Mouse (Mus musculus) heart, adult 2 months (tissue): ENCODE results near the gene Per2. TPM values are rescaled to one million over a fixed set of nuclear protein-coding genes. Genes with fewer than 3 reads are reported as not detected.
"Not testable (repeated sequence)": the region's sequence is repeated elsewhere in the genome, so short reads cannot be mapped to it uniquely, and the experiment has no call there.

Experiments
- DNase-seq, 2 experiments: peaks; one replicate each; pipeline ENCODE4 v3.0.0; 2021
- H3K27ac ChIP-seq: fragments of 200-600 bp; 2 replicates; pipeline ENCODE4 v1.8.1; 2022
- H3K27me3 ChIP-seq: fragments of 200-500 bp; 2 replicates; pipeline ENCODE4 v1.6.1; 2012; ENCODE audit warnings: mild to moderate bottlenecking, low read length, inconsistent platforms, mixed read lengths; ENCODE audit not compliant: control insufficient read depth, insufficient read depth
- H3K36me3 ChIP-seq: fragments of 200-500 bp; 2 replicates; pipeline ENCODE4 v1.6.1; 2012; ENCODE audit warnings: low read length, inconsistent platforms; ENCODE audit not compliant: control insufficient read depth, insufficient read depth
- H3K4me1 ChIP-seq: fragments of 200-500 bp; 2 replicates; pipeline ENCODE4 v1.6.1; 2011; ENCODE audit warnings: low read length; ENCODE audit not compliant: control insufficient read depth, insufficient read depth
- H3K4me3 ChIP-seq: fragments of 200-600 bp; 2 replicates; pipeline ENCODE4 v1.8.1; 2022
- H3K79me2 ChIP-seq: fragments of 200-500 bp; replicated peaks from 2 replicates; pipeline ENCODE4 v1.6.1; 2012; ENCODE audit warnings: mild to moderate bottlenecking, inconsistent platforms, low read length, moderate library complexity, mixed read lengths; ENCODE audit not compliant: control insufficient read depth, insufficient read depth
- H3K9ac ChIP-seq: fragments of 200-500 bp; 2 replicates; pipeline ENCODE4 v1.6.1; 2012; ENCODE audit warnings: low read depth, mild to moderate bottlenecking, control low read depth, inconsistent platforms, low read length, mixed read lengths
- CTCF ChIP-seq: fragments of 200-600 bp; IDR thresholded peaks from 2 replicates; pipeline ENCODE4 v1.8.1; 2022; ENCODE audit warnings: antibody characterized with exemption, mild to moderate bottlenecking, moderate library complexity
- EP300 ChIP-seq: fragments of 200-500 bp; IDR thresholded peaks from 2 replicates; pipeline ENCODE4 v1.6.1; 2011; ENCODE audit warnings: low read depth, low read length, control low read depth; ENCODE audit not compliant: insufficient read depth
- POLR2A ChIP-seq: fragments of 200-500 bp; IDR thresholded peaks from 2 replicates; pipeline ENCODE4 v1.6.1; 2011; ENCODE audit warnings: mild to moderate bottlenecking, low read depth, low read length, control low read depth; ENCODE audit not compliant: insufficient read depth
- WGBS: fragments of 180-500 bp; shearing (Covaris S2); methylation state at CpG from one replicate; pipeline ENCODE4 v1.1.7; 2018; 5-methylcytosine and 5-hydroxymethylcytosine counted together
- intact Hi-C: fragments of 180-260 bp; cut with DNase I; formaldehyde crosslinking; loops from one replicate; pipeline ENCODE4 v1.15.1; 2025
- polyA plus RNA-seq: library from polyadenylated mRNA; depleted of rRNA; stranded (reverse); fragments of >200 nt; gene quantifications from 2 replicates; pipeline ENCODE4 v1.2.3, GENCODE M21; 2012
- total RNA-seq, 2 experiments: library from RNA; stranded (reverse); gene quantifications; 2 replicates each; pipeline ENCODE4 v1.2.3; 2021

The Per2 gene
- total and polyA plus RNA-seq, 3 experiments, result 3.8 to 13.8 (median 6.3) TPM

- Histone ChIP-seq H3K4me3 (no peak overlapping the region), H3K79me2 (no peaks in the 10 kb centered on the region), H3K4me1 (peaks cover 1% of the 10 kb centered on the region; the same call in 1 of the 2 replicates), H3K9ac (no peak overlapping the region), H3K36me3 (no peaks in the 10 kb centered on the region), H3K27me3 (no peaks in the 10 kb centered on the region), H3K27ac (peak overlapping the region; percentile 26)
- intact Hi-C loops, result loop anchor here (1.0 to 5.0 kb wide), 5 partner anchors 23 to 136 kb away; partner anchors contain the start of gene Erfe
- DNase-seq, result peak; percentile 77 to 88
- TF ChIP-seq EP300 (peak; percentile 89), CTCF (no peak; the same call in 1 of the 2 replicates)
- 29% methylated on average over 10 of the region's 10 CpGs for WGBS
Observed at GRCm38 (mm10) chr1:91483304-91484010, 24.3 kb upstream of the Per2 start.

GRCm38 (mm10) chr1:91482616-91483211, 23.6 kb upstream of the Per2 start:
- no peak for DNase-seq
- TF ChIP-seq CTCF, result no peak
- no peak for TF ChIP-seq POLR2A
- TF ChIP-seq EP300, result no peak
- WGBS, result 32% methylated on average over 7 of the region's 7 CpGs
- H3K4me3 ChIP-seq, result no peak overlapping the region
- H3K36me3 ChIP-seq, result no peaks in the 10 kb centered on the region
- no peaks in the 10 kb centered on the region for H3K27me3 ChIP-seq
- H3K4me1 ChIP-seq, result peaks cover 1% of the 10 kb centered on the region; the same call in 1 of the 2 replicates
- H3K9ac ChIP-seq, result no peak overlapping the region
- H3K79me2 ChIP-seq, result no peaks in the 10 kb centered on the region
- peak overlapping the region; percentile 52 for H3K27ac ChIP-seq
- intact Hi-C loops, result loop anchor here (1.0 to 5.0 kb wide), 4 partner anchors 54 to 135 kb away; partner anchors contain the start of gene Erfe

GRCm38 (mm10) chr1:91478958-91479357, 19.8 kb upstream of the Per2 start:
- TF ChIP-seq POLR2A (no peak), CTCF (0 out of 2 replicates have a peak, but pooled peaks have one; percentile 4)
- Histone ChIP-seq H3K79me2 (no peaks in the 10 kb centered on the region), H3K27me3 (no peaks in the 10 kb centered on the region), H3K36me3 (no peaks in the 10 kb centered on the region), H3K4me3 (no peak overlapping the region), H3K27ac (no peak overlapping the region), H3K4me1 (peaks cover 1% of the 10 kb centered on the region; the same call in 1 of the 2 replicates), H3K9ac (no peak overlapping the region)
- WGBS, result 95% methylated on average over 1 of the region's 1 CpGs
- DNase-seq, result no peak
- intact Hi-C loops, result no loop called here

- intact Hi-C loops, H3K79me2 ChIP-seq, H3K4me1 ChIP-seq, H3K9ac ChIP-seq, H3K36me3 ChIP-seq, H3K27ac ChIP-seq, DNase-seq, H3K4me3 ChIP-seq, H3K27me3 ChIP-seq: not testable (repeated sequence)
- WGBS, result 96% methylated on average over 13 of the region's 13 CpGs
Observed at GRCm38 (mm10) chr1:91478145-91478544, 19.0 kb upstream of the Per2 start.

- TF ChIP-seq POLR2A, result no peak
- no peak for TF ChIP-seq EP300
- TF ChIP-seq CTCF, result no peak
- no peaks in the 10 kb centered on the region for H3K36me3 ChIP-seq
- DNase-seq, result no peak
- no peak overlapping the region for H3K4me3 ChIP-seq
- no peaks in the 10 kb centered on the region for H3K79me2 ChIP-seq
- H3K27me3 ChIP-seq, result no peaks in the 10 kb centered on the region
- H3K9ac ChIP-seq, result no peak overlapping the region
- no peaks in the 10 kb centered on the region for H3K4me1 ChIP-seq
- no peak overlapping the region for H3K27ac ChIP-seq
- 85% methylated on average over 4 of the region's 4 CpGs for WGBS
- intact Hi-C loops, result no loop called here
Observed at GRCm38 (mm10) chr1:91469888-91470419, 10.8 kb upstream of the Per2 start.

GRCm38 (mm10) chr1:91466186-91466585, 7.1 kb upstream of the Per2 start:
- no peak for TF ChIP-seq POLR2A
- no peak for TF ChIP-seq CTCF
- no peak for TF ChIP-seq EP300
- H3K9ac ChIP-seq, result no peak overlapping the region
- H3K27me3 ChIP-seq, result no peaks in the 10 kb centered on the region
- H3K4me3 ChIP-seq, result no peak overlapping the region
- DNase-seq, result no peak
- 83% methylated on average over 6 of the region's 6 CpGs for WGBS
- no peaks in the 10 kb centered on the region for H3K36me3 ChIP-seq
- H3K27ac ChIP-seq, result no peak overlapping the region
- H3K4me1 ChIP-seq, result no peaks in the 10 kb centered on the region
- no peaks in the 10 kb centered on the region for H3K79me2 ChIP-seq
- intact Hi-C loops, result no loop called here
